Mouse (Mus musculus) layer of hippocampus, postnatal 36 days (tissue): Measurements from ENCODE around the gene Spred3. TPM values are rescaled to one million over a fixed set of nuclear protein-coding genes. Genes with fewer than 3 reads are reported as not detected.
"Not testable (repeated sequence)": the region's sequence is repeated elsewhere in the genome, so short reads cannot be mapped to it uniquely, and the experiment has no call there.

Experiments
- DNase-seq, 2 experiments: peaks; one replicate each; pipeline ENCODE4 v3.0.0; 2022
- total RNA-seq, 2 experiments: library from RNA; stranded (reverse); gene quantifications; 2 replicates each; pipeline ENCODE4 v1.2.3; 2021

Gene Spred3
- total RNA-seq = 10 to 100 TPM; 45.3 to 51.0 TPM

GRCm38 (mm10) chr7:29170066-29170754, at the start of gene Spred3, which contains the start of gene Ggn:
TSS of gene Spred3 (minus strand) at chr7:29170411.
TSS of gene Ggn (plus strand) at chr7:29170210.
- DNase-seq = peak; percentile 44 to 52

DNA sequence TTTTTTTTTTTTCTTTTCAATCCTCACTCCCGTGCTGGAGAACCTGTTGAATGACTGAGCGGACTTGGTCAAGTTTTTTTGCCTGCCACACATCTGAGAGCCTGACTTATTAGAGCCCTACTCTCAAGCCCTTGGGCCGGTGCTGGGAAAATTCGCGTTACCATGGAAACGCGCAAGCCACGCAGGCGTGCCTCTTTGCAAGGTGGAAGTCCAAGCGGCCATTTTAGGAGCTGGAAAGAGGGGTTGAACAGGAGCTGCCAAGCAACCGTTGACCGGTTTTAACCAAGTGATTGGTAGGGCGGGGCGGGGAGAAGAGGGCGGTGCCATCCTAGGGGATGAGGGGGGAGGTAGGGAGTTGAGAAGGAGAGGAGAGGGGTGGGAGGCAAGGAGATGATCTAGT, 44.6 kb upstream of the Spred3 start:
- no peak for DNase-seq

GRCm38 (mm10) chr7:29214236-29214635, 44.0 kb upstream of the Spred3 start:
- no peak for DNase-seq

DNA sequence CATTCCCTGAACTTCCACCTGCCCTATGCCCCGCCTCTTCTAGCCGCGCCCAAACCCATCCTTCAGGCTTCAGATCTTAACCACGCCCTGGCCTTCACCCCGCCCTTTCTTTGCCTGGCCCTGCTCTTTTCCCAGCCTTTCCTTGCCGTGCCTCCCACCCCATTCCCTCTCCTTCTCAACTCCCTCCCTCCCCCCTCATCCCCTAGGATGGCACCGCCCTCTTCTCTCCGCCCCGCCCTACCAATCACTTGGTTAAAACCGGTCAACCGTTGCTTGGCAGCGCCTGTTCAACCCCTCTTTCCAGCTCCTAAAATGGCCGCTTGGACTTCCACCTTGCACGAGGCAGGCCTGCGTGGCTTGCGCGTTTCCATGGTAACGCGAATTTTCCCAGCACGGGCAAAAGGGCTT, 43.5 kb upstream of the Spred3 start, which contains the start of gene Catsperg1:
TSS of gene Catsperg1 (minus strand) at position 361 of the 408 bp plus-strand sequence.
- DNase-seq = no peak

- not testable (repeated sequence) for DNase-seq
These were observed 42.8 kb upstream of the Spred3 start for GRCm38 (mm10) chr7:29212775-29213560.

DNA sequence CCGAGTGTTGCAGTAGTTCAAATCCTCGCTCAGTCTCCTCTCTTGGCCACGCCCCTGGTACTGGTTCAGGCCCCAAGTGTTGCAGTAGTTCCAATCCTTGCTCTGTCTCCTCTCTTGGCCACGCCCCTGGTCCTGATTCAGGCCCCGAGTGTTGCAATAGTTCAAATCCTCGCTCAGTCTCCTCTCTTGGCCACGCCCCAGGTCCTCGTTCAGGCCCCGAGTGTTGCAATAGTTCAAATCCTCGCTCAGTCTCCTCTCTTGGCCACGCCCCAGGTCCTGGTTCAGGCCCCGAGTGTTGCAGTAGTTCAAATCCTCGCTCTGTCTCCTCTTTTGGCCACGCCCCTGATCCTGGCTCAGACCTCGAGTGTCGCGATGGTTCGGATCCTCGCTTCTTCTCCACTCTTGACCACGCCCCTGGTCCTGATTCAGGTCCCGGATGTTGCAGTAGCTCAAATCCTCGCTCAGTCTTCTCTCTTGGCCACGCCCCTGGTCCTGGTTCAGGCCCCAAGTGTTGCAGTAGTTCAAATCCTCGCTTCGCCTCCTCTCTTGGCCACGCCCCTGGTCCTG, 42.1 kb upstream of the Spred3 start:
- no peak for DNase-seq

GRCm38 (mm10) chr7:29211415-29212198, 41.4 kb upstream of the Spred3 start:
- peak; percentile 45 to 49 for DNase-seq

- DNase-seq = not testable (repeated sequence)
These were observed 40.8 kb upstream of the Spred3 start for GRCm38 (mm10) chr7:29211013-29211412.

- DNase-seq = no peak
These were observed 32.4 kb upstream of the Spred3 start for GRCm38 (mm10) chr7:29202577-29202976.

DNA sequence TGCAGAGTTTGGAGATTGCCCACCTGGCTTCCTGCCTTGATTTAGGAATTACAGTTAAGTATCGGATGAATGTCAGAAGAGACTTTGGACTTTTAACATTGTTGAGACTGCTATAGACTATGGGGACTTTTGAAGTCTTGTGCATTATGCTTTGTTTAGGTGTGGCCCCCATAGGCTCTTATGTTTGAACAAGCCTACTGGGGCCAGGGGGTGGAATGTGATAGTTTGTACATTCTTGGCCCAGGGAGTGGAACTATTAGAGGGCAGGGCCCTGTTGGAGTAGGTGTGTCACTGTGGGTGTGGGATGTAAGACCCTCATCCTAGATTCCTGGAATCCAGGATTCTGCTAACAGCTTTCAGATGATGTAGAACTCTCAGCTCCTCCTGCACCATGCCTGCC, 24.0 kb upstream of the Spred3 start:
- DNase-seq = not testable (repeated sequence)

GRCm38 (mm10) chr7:29181323-29181722, 11.1 kb upstream of the Spred3 start:
- not testable (repeated sequence) for DNase-seq

- no peak for DNase-seq
These were observed 10.6 kb upstream of the Spred3 start for GRCm38 (mm10) chr7:29180854-29181236.

GRCm38 (mm10) chr7:29180077-29180853, 10.1 kb upstream of the Spred3 start, which contains the start of gene Psmd8:
TSS of gene Psmd8 (minus strand) at chr7:29180701.
- peak; percentile 95 to 96 for DNase-seq

DNA sequence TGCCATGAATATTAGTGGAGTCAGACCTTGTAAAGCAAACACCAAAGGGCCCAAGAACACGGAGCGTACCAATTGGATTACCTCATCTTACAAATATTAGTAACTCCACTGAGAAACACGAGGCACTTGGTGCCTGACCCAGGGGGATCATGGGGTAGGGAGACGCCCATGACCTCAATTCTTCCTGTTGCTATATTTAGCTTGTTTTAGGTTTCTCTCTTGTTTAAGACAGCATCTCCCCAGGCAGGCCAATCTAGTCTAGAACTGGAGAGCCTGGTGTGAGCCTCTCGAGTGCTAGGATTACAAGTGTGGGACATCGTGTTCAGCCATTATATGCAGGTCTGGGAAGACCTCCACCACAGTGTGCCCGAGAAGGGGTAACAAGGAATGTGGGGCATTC, 9.1 kb upstream of the Spred3 start:
- no peak for DNase-seq

- DNase-seq = no peak
These were observed 7.9 kb upstream of the Spred3 start for GRCm38 (mm10) chr7:29178106-29178505.

- no peak for DNase-seq
These were observed 2.3 kb upstream of the Spred3 start for GRCm38 (mm10) chr7:29172390-29173016.

- no peak for DNase-seq
These were observed 1.4 kb upstream of the Spred3 start for GRCm38 (mm10) chr7:29171562-29172097.

GRCm38 (mm10) chr7:29170755-29171561, 747 bp upstream of the Spred3 start:
- no peak for DNase-seq

- DNase-seq = peak; percentile 80 to 81
These were observed 763 bp downstream of the Spred3 start for GRCm38 (mm10) chr7:29169231-29170065.
